Comparison of ENCODE assay signal across 13 mouse cellular contexts in the genomic region with DNA sequence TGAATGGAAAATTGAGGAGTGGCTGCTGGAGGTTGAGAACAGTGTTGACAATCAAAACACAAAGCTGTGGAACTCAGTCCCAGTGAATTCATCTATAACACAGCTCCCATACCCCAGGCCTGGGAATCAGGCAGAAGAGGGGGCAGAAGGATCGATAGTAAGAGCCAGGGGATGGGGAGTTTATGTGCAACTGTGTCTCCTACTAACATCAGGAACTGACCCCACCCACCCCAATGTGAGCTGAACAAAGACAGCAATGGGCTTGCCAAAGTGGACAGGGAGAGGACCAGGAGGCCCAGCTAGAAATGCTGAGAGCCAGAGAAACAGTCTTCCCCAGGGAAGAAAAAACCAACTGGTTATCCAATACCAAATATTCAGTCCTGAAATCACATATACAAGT.
"Had no signal": no experiment of that assay in that cellular context is flagged by ENCODE, and none has a peak within 500 bp of the region (broad histone marks: within the 10 kb centered on the region; RNA-seq: fewer than 3 reads in every experiment).

No protein-coding gene starts in this region.

- H3K27ac ChIP-seq: liver, embryonic 15.5 days; midbrain, embryonic 13.5 days; stomach, embryonic 15.5 days had no signal

- H3K4me2 ChIP-seq: liver, embryonic 11.5 days; liver, embryonic 15.5 days; midbrain, embryonic 13.5 days; stomach, embryonic 15.5 days had no signal

- H3K4me3 ChIP-seq: limb, embryonic 10.5 days; liver, embryonic 15.5 days; midbrain, embryonic 13.5 days; stomach, embryonic 15.5 days had no signal

- H3K36me3 ChIP-seq: limb, embryonic 10.5 days; liver, embryonic 15.5 days; midbrain, embryonic 13.5 days; stomach, embryonic 15.5 days had no signal

- H3K9me3 ChIP-seq: limb, embryonic 10.5 days; liver, embryonic 15.5 days; midbrain, embryonic 13.5 days; stomach, embryonic 15.5 days had no signal

- H3K27me3 ChIP-seq: liver, embryonic 15.5 days; midbrain, embryonic 13.5 days; stomach, embryonic 15.5 days had no signal

- ATAC-seq: inflammation-experienced regulatory T-cells, adult 6 months; intestine, postnatal 0 days; lung, postnatal 0 days; midbrain, embryonic 13.5 days had no signal

- DNase-seq: kidney, postnatal 14 days; lung, adult 2 months; right cerebral cortex, postnatal 14 days; thymus, adult 2 months; thymus, postnatal 25 days had no signal

- H3K9ac ChIP-seq: liver, embryonic 15.5 days; midbrain, embryonic 13.5 days; stomach, embryonic 15.5 days had no signal
